Mouse (Mus musculus): Measurements from ENCODE around the gene Galnt7.

The Galnt7 gene

DNA sequence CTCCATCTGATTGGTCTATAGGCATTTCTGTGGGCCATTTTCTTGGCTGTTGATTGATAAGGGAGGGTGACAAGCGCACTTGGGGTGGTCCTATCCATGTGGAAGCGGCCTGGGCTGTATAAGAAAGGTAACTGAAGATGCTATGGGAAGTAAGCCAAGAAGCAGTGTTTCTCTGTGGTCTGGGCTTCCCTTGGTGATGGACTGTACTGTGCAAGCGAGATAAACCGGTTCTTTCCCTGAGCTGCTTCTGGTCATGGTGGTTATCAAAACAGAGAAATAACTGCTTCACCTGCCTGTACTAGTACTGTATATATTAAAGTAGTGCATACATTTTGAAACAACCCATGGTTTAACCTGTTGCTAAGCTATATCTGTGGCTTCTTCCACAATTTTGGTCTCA is 161.0 kb downstream of the Galnt7 start:
- DNase-seq, result no peak

DNA sequence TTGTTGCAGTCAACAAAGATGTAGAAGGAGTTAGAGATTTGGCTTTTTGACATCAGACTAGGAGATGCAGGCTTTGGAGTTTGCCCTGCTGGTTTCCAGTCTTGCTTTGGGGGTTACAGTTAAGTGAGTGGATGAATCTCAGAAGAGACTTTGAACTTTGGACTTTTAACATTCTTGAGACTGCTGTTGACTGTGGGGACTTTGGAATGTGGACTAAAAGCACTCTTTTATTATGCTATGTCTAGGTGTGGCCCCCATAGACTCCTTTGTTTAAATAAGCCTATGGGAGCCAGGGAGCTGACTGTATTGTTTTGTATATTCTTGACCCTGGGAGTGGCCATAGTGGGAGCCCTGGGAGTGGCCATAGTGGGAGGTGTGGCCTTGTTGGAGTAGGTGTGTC is 162.9 kb downstream of the Galnt7 start:
- DNase-seq, result no peak

DNA sequence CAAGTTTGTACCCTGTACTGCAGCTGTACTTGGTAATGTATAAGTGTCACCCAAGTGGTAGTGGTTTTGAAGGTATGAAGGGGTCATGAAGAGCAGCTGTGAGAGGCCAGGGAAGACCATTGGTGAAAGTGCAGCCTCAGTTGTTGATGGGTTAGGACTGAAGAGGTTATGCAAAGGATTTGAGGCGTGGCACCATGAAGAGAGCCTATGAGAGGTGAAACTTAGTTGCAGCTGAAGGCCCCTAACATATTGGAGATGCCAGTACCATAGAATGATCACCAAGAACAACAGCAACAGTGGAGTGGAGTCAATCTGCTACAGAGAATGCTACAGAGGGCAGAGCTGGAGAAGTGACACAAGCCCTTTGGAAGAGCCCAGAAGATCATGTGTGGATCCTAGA is 163.5 kb downstream of the Galnt7 start:
- no peak for DNase-seq

DNA sequence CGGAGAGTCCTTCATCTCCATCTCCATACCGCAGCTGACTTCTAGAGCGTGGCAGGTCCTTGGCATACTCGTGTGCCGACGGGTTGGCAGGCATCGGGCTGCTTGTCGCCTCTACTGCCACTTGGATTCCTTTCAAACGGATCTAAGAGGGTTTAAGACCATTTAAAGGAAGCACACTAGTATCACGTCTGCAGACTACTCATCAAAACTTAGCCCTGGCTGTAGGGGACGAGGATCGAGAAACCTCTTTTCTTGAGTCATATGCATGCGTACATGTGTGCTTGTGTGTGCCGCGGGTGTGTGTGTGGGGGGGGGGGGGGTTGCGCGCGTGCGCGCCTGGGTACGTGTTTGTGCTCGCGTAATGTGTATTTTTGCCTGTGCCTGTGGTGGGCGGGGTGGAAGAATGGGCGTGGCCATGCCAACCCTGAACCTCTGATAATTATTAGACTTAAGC is 164.5 kb downstream of the Galnt7 start:
- DNase-seq, result peak; percentile 82 to 84

DNA sequence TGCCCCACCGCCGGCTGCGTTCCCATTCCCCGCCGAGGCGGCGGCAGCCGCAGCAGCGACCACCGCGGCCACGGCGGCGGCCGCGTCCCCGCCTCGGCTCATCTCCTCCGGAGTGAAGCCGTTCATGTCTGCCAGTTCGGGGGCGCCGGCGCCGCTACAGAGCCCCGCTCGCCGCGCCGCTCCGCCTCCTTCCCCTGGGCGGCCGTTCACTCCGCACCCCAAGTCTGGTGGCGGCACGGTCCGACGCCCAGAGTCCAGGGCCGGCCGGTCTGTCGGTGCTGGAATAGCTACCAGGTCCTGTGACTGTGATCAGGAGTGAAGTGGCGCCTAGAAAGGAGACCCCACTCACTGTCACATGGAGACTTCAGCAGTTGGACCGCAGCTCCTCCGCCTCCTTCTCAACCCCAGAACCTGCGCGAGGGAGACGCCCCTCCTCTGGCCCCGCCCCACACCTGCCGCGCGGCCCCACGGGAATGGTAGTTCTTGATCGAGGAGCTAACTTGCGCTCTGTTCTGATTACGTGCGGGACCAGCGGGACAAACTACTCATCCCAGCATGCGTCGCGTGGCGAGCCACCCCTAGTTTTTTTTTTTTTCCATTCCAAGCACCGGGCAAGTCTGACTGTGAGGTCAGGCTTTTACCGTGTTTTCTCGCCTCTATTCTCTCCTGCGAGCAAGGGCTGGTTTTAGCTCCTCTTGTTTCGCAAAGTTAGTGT is 165.2 kb downstream of the Galnt7 start, which contains the start of gene Sap30:
Gene Sap30 (minus strand): TSS at position 420 of the 715 bp plus-strand sequence.
- DNase-seq, result peak; percentile 100

DNA sequence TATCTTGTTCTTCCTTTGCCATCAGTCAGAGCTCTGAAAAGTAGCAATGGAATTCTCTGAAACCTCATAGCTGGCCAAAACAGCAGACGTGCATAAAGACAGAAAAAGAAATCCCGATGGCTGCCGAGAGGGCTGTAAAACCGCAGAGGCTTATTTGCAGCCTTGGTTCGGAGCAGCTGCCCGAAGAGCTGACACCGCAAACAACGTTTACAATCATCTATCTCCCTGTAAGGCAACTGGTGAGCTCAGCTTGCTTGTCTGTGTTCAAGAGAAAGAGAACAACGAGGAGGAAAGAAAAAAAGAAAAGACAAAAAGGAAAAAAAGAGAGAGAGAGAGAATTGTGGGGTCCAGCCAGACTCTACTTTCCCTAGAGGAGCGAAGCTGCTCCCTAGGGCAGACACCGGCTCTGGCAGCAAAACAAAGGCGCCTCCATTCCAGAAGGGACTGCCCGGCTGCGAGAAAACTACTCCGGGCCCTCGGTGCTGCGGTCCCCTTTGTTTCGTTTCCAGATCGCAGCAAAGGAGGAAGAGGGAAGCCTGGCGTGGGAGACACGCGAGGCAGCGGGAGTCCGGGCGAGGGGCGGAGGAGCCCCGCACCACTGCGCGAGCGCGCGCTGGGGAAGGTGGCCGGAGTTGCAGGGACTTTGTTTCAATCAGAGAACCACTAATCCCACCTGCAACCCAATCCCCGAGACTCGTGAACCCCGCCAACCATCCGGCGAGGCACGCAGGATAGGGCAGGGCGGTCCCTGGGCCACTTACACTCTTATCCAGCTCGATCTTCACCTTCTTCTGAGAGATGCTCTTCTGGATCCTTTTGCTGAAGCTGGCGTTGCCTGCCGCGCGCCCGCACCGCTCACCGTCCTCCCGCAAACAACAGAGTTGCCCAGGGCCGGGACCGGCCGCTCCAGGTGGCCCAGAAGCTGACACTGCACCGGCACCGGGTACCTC is 166.1 kb downstream of the Galnt7 start:
- peak; percentile 19 to 53 for DNase-seq

DNA sequence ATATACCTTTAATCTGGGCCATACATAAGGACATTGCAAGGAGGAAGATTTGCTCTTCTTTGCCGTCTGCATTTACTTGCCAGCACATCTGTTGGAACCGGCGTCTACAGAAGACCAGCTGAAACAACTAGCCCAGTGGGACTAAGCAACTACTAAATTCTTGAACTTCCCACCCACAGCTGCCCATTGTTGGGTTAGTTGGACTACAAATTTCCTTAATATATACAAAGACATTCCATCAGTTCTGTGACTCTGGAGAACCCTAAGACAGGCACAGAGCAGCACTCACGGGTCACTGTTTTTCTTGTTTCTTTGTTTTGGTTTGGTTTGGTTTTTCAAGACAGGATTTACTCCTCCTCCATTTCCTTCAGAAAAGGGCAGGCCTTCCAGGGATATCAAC is 172.2 kb downstream of the Galnt7 start:
- DNase-seq, result no peak

DNA sequence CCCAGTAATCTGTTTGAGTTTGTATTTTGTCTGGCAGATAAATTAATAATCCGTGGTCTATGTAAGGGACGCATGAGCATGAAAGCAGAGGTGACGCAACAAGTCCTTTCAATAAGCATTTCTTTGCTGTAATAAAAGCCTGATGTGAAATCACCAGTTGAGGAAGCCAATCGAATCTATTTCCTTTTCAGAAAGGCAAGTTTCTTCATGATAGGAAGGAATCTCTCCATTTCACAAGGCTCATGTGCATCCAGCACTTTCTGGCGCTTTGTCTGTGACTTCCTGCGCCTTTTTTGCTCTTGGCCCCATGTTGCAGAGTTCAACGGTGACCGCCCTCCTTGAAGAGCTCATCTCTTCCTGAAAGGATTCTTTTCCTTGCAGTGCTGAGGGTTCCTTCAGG is 173.1 kb downstream of the Galnt7 start:
- DNase-seq, result no peak

DNA sequence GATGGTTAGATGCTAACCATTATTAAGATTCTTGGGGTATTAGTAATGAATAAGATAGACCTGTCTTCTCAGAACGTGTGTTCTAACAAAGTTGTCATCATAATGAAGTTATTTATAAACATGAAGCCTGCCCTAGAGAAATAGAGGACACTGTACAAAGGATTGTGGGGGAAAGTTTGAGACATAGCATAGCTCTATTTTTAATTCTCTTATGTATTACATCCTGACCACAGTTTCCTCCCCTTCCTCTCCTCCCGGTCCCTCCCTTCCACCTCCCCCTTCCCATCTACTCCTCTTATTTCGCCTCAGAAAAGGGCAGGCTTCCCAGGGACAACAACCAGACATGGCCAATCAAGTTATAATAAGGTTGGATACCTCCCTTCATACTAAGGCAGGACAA is 174.4 kb downstream of the Galnt7 start:
- no peak for DNase-seq

All from B cell, adult 2 months (primary cell).